Mouse (Mus musculus): ENCODE measurements around the gene Rab11a.
A peak's percentile ranks its signal among the peaks of the same experiment; 100 is the strongest.

DNA sequence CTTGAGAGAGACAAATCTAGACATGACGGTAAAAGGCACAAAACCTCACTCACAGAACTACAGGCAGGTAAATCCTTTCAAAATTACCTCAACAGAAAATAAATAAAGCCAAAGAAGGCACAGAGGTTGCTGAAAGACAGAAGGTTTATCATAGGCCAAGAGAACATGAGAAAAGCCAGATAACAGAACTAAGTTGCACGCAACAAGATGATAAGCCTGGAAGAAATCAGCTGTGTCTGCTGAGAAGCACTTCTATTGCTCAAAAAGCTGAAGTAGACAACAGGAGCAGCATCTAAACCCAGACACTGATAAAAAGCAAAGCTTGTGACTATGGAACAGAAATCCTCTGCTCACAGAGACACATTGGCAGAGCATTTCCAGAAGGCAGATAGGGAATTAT, 27.3 kb upstream of the Rab11a start:
- 0 out of 2 replicates have a peak, but pooled peaks have one; percentile 30 for TF ChIP-seq EP300 (IDR thresholded peaks at IDR 0.05; ENCODE audit: low read depth)
- TF ChIP-seq CTCF (IDR thresholded peaks at IDR 0.05; ENCODE audit: low read depth), result no peak
